Mouse (Mus musculus): ENCODE data around the gene 4933415F23Rik.

DNA sequence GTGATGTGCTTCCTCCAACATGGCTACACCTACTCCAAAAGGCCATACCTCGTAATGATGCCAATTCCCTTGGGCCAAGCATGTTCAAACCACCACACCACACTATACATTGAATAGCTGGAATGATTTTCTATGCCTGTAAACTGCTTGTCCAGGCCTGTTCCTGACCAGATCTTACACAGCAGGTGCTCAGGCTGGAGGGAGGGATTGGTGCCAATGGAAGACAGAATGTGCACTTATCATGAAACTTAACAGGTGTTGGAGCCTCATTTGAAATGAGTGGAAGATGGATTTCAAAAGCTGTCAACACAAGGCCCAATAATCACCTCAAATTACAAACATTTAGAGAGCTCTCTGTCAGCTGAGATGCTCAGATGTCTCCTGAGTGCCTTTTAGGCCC, 2.3 kb downstream of the 4933415F23Rik start:
- no peak for TF ChIP-seq CTCF (IDR thresholded peaks at IDR 0.05; ENCODE audit: low read depth, low read length)
- no peak for TF ChIP-seq POLR2A (IDR thresholded peaks at IDR 0.05; ENCODE audit: extremely low read depth, insufficient read depth, low read length)

Measured in liver, adult 2 months (tissue).